Mouse (Mus musculus): ENCODE measurements around the gene Myt1l.

- no peak for TF ChIP-seq CTCF (IDR thresholded peaks at IDR 0.05; ENCODE audit: borderline replicate concordance, control insufficient read depth, extremely low read depth, insufficient read depth, low read length, poor library complexity)
- no peak for TF ChIP-seq POLR2A (IDR thresholded peaks at IDR 0.05; ENCODE audit: control insufficient read depth, extremely low read depth, insufficient read depth, low read length, poor library complexity)
Measured at GRCm38 (mm10) chr12:29771791-29772190, 243.6 kb downstream of the Myt1l start.

Measured in thymus, adult 2 months (tissue).